Mouse (Mus musculus) intestine, embryonic 16.5 days (tissue): Measurements from ENCODE around the gene Colgalt2. TPM values are rescaled to one million over a fixed set of nuclear protein-coding genes. Genes with fewer than 3 reads are reported as not detected.
A peak's percentile ranks its signal among the peaks of the same experiment; 100 is the strongest.

Experiments used
- ATAC-seq: fragments of 200-750 bp; cut with Nextera tagmentation; 2 replicates; pipeline ENCODE4 v1.8.0; 2017; ENCODE audit warnings: moderate TSS enrichment, moderate library complexity
- H3K27ac ChIP-seq: fragments of 300-500 bp; sonication (generic); 2 replicates; pipeline ENCODE4 v1.5.1; 2014; ENCODE audit warnings: mild to moderate bottlenecking, low read length
- H3K27me3 ChIP-seq: fragments of 300-500 bp; sonication (generic); replicated peaks from 2 replicates; pipeline ENCODE4 v1.6.1; 2014; ENCODE audit warnings: low read length, control low read depth, mixed read lengths; ENCODE audit not compliant: control insufficient read depth, insufficient read depth
- H3K36me3 ChIP-seq: fragments of 300-500 bp; sonication (generic); 2 replicates; pipeline ENCODE4 v1.6.1; 2014; ENCODE audit warnings: low read length, control low read depth; ENCODE audit not compliant: control insufficient read depth, insufficient read depth
- H3K4me1 ChIP-seq: fragments of 300-500 bp; sonication (generic); 2 replicates; pipeline ENCODE4 v1.6.1; 2014; ENCODE audit warnings: low read length, control low read depth, mixed read lengths; ENCODE audit not compliant: control insufficient read depth, insufficient read depth
- H3K4me2 ChIP-seq: fragments of 300-500 bp; sonication (generic); 2 replicates; pipeline ENCODE4 v1.6.1; 2014; ENCODE audit warnings: low read depth, low read length, control low read depth
- H3K4me3 ChIP-seq: fragments of 300-500 bp; sonication (generic); 2 replicates; pipeline ENCODE4 v1.5.1; 2014; ENCODE audit warnings: mild to moderate bottlenecking, low read length
- H3K9ac ChIP-seq: fragments of 300-500 bp; sonication (generic); 2 replicates; pipeline ENCODE4 v1.6.1; 2014; ENCODE audit warnings: low read depth, low read length
- H3K9me3 ChIP-seq: fragments of 300-500 bp; sonication (generic); 2 replicates; pipeline ENCODE4 v1.6.1; 2016; ENCODE audit warnings: low read length, control low read depth; ENCODE audit not compliant: control insufficient read depth
- WGBS: fragments of 180-500 bp; shearing (Covaris S2); extraction: QIAGEN DNeasy Blood & Tissue Kit; methylation state at CpG from one replicate; pipeline ENCODE4 v1.1.7; 2014; 5-methylcytosine and 5-hydroxymethylcytosine counted together
- polyA plus RNA-seq: library from polyadenylated mRNA; unstranded; fragments of >200 nt; fragmentation: Nextera tagmentation; extraction: Ambion mirVana; gene quantifications from 2 replicates; pipeline ENCODE4 v1.2.1, GENCODE M21; 2015

Gene Colgalt2
- polyA plus RNA-seq, 1 experiment from 2014 or later, result 1.5 TPM

DNA sequence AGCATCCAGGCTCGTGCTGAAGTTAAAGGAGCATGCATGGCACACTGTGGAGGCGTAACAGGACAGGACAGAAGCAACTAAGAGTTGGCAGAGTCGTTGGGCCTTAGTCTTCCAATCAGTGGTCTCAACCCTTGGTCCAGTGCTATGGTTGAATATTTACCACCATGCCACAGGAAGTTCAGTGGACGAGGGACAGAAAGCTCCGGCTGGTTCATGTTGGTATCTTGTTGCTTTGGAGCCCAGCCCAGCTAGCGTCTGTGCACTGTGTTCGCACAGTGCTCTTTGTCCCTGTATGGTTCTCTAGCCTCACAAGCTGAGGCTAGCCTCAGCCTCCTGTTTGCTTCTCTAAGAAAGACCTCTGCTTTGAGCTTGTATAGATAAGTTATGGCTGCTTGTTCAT lies 134.9 kb downstream of the Colgalt2 start:
- Histone ChIP-seq H3K4me1 (0 out of 2 replicates have a peak, but pooled peaks cover 3% of the 10 kb centered on the region), H3K36me3 (peaks cover 10% of the 10 kb centered on the region), H3K4me3 (no peak overlapping the region), H3K27ac (no peak overlapping the region), H3K9ac (no peak overlapping the region), H3K4me2 (no peak overlapping the region), H3K9me3 (no peaks in the 10 kb centered on the region), H3K27me3 (no peaks in the 10 kb centered on the region)
- WGBS, result 78% methylated on average over 7 of the region's 7 CpGs
- no peak for ATAC-seq

DNA sequence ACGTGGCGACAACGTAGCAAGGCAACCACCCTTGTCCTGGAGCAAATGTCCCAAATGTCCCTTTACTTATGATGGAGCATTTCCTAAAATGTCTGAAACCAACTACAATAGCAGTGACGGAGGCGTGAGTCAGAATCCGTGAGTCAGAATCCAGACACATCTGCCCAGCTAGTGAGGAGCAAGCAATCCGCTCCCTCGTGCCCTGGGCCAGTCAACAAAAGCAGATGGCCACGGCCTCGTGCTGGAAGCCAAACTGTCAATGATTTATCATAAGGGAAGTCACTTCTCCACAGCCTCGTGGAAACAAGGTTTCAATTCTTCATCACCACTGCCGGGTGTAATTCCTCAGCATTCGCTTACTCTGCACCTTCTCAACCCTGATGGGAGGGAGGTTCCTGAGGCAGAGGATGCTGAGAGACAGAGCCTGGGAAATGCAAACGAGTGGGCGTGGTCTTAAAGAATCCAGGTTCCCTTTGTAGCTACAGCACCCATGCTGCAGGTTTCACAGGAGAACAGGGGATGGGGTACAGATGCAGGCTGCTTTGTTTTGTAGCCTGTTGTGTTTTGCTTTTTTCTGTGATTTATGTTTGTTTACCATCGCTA lies 136.9 kb downstream of the Colgalt2 start:
- Histone ChIP-seq H3K36me3 (peaks cover 8% of the 10 kb centered on the region; the same call in 1 of the 2 replicates), H3K4me2 (no peak overlapping the region), H3K4me3 (no peak overlapping the region), H3K27me3 (no peaks in the 10 kb centered on the region), H3K9me3 (no peaks in the 10 kb centered on the region), H3K4me1 (0 out of 2 replicates have a peak, but pooled peaks cover 3% of the 10 kb centered on the region), H3K27ac (no peak overlapping the region), H3K9ac (no peak overlapping the region)
- WGBS, result 45% methylated on average over 16 of the region's 16 CpGs
- no peak for ATAC-seq

DNA sequence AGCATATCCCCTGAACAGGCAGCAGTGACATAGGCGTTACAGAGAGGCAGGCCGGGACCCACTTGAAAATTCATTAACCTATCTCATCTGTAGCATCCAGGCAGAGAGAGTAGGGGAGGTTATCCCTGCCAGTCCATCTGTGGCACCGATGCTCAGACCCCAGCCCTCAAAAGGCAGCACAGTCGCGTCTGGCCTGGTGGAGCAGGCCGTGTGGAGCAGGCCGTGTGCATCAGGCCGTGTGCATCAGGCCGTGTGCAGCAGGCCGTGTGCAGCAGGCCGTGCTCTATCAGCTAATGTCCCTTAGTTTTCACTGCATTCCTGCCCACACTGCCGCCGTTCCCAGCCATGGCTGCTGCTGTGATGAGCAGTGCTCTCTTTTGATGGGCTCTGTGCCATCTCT lies 137.6 kb downstream of the Colgalt2 start:
- Histone ChIP-seq H3K4me3 (no peak overlapping the region), H3K4me1 (0 out of 2 replicates have a peak, but pooled peaks cover 3% of the 10 kb centered on the region), H3K36me3 (peaks cover 9% of the 10 kb centered on the region; the same call in 1 of the 2 replicates), H3K9ac (no peak overlapping the region), H3K27me3 (no peaks in the 10 kb centered on the region), H3K27ac (no peak overlapping the region), H3K4me2 (no peak overlapping the region), H3K9me3 (no peaks in the 10 kb centered on the region)
- ATAC-seq, result no peak
- 82% methylated on average over 13 of the region's 13 CpGs for WGBS

DNA sequence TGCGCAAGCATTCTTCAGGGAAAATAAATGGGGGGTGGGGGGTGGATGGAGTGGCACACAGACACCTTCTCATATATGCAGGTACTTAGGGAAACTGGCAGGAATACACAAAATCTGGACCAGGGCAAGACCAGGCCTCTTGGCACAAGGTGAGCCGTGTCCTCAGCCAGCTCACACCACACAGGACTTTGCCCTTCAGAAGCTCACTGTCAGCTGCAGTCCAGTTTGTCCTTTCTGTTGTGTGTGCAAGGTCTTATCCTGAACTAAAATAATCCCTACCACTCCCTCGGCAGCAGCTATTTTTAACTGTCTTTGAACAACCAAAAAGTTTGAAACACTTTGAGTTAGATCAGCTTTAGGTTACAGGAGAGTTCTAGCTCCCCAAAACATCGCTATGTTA lies 139.2 kb downstream of the Colgalt2 start:
- Histone ChIP-seq H3K4me2 (no peak overlapping the region), H3K27ac (no peak overlapping the region), H3K9me3 (no peaks in the 10 kb centered on the region), H3K36me3 (peaks cover 7% of the 10 kb centered on the region; the same call in 1 of the 2 replicates), H3K27me3 (no peaks in the 10 kb centered on the region), H3K9ac (no peak overlapping the region), H3K4me1 (peaks cover 6% of the 10 kb centered on the region; the same call in 1 of the 2 replicates), H3K4me3 (no peak overlapping the region)
- ATAC-seq, result no peak
- 83% methylated on average over 4 of the region's 4 CpGs for WGBS

DNA sequence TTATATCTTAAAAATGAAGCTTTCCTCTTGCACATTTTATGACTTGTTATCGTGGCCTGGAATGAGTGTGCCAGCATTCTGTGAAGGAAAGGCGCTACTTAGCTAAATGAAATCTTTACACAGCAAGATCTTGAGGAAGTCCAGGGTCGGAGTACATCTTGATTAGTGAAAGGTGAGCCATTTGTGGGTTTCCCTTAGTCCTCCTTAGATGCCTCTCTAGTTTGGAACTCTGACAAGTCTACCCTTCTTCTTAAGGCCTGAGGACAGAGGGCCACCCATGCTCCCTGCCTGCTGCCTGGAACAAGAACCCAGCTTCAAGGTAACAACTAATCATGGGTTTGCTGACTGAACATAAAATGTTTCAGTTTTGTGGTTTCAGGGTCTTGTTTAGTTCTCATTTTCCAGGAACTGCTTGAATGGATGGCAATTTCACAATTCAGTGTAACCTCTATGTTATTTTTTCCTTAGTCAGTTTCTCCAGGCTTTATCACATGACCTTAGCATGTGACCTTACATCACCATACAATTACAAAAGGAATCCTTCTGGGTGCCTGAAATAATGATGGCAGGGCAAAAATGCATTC lies 140.8 kb downstream of the Colgalt2 start:
- Histone ChIP-seq H3K4me3 (no peak overlapping the region), H3K9ac (no peak overlapping the region), H3K36me3 (peaks cover 7% of the 10 kb centered on the region; the same call in 1 of the 2 replicates), H3K27me3 (no peaks in the 10 kb centered on the region), H3K4me1 (peaks cover 10% of the 10 kb centered on the region; the same call in 1 of the 2 replicates), H3K9me3 (no peaks in the 10 kb centered on the region), H3K4me2 (no peak overlapping the region), H3K27ac (peak overlapping the region; percentile 79)
- WGBS, result 67% methylated on average over 3 of the region's 3 CpGs
- peak; percentile 36 for ATAC-seq

DNA sequence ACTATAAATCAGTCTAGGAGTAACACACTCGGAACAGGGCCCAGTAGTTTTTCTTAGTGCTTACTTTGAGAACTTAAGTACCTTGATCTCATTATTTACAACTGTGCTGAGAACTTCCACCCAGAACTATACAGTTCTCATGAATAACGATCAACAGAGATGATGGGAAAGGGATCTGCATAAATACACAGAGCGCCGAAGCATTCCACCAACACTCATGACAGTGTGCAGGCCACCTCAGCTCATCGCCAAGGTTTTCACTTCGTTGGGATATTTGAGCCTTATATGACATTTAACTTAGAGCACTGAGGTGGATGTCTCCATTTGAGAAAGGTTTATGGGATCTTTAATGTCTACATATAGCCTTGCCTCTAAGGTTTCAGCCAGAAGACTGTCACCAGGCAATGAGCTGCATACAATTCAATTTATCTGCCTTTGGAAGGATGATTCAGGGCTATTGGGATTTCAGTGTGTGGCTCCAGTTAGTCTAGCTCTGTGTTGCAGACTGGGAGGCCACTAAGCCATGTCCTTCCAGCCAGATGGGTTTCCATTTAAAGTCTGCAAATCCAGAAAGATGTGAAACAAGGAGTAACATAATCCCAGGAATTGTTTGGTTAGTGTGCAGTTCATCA lies 143.2 kb downstream of the Colgalt2 start:
- peak; percentile 32 for ATAC-seq
- Histone ChIP-seq H3K4me1 (peaks cover 10% of the 10 kb centered on the region; the same call in 1 of the 2 replicates), H3K9ac (no peak overlapping the region), H3K9me3 (no peaks in the 10 kb centered on the region), H3K27ac (peak overlapping the region; percentile 83), H3K4me2 (no peak overlapping the region), H3K4me3 (no peak overlapping the region), H3K36me3 (peaks cover 8% of the 10 kb centered on the region), H3K27me3 (no peaks in the 10 kb centered on the region)
- 51% methylated on average over 6 of the region's 6 CpGs for WGBS

DNA sequence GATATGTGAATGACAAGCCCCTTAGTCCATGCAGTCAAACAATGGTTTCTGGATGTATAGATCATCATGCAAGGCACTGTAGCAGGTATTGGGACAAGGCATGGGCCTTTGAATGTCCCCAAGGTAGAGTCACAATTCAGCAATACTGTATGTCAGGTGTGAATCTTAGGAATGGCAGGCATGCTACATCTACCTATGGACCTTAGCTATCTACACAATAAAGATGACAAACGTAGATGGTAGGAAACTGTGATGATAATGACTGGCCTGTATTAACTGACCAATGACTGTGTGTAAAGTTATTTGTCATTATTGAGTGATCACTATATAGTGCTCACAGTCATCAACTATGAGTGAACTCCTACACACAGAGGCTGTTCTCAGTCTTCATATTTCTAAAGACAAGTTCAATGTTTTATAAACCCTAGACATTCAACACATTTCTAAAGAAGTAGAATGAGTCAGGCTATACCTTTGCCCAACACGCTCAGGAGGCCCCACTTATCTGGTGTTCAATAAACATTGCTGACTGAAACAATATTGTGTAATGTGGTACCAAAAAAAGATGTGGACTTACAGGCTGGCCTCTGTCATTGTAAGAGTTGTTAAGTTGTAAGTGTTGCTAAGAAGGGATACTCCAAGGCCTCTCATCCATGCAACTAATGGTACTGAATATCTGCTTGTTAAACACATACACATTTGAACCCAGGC lies 144.0 kb downstream of the Colgalt2 start:
- H3K27me3 ChIP-seq, result no peaks in the 10 kb centered on the region
- H3K4me1 ChIP-seq, result peaks cover 9% of the 10 kb centered on the region; the same call in 1 of the 2 replicates
- H3K4me2 ChIP-seq, result no peak overlapping the region
- peaks cover 8% of the 10 kb centered on the region for H3K36me3 ChIP-seq
- peak overlapping the region; percentile 83 for H3K27ac ChIP-seq
- H3K9me3 ChIP-seq, result no peaks in the 10 kb centered on the region
- H3K9ac ChIP-seq, result no peak overlapping the region
- H3K4me3 ChIP-seq, result no peak overlapping the region
- ATAC-seq, result peak; percentile 88
- 55% methylated on average over 2 of the region's 2 CpGs for WGBS

DNA sequence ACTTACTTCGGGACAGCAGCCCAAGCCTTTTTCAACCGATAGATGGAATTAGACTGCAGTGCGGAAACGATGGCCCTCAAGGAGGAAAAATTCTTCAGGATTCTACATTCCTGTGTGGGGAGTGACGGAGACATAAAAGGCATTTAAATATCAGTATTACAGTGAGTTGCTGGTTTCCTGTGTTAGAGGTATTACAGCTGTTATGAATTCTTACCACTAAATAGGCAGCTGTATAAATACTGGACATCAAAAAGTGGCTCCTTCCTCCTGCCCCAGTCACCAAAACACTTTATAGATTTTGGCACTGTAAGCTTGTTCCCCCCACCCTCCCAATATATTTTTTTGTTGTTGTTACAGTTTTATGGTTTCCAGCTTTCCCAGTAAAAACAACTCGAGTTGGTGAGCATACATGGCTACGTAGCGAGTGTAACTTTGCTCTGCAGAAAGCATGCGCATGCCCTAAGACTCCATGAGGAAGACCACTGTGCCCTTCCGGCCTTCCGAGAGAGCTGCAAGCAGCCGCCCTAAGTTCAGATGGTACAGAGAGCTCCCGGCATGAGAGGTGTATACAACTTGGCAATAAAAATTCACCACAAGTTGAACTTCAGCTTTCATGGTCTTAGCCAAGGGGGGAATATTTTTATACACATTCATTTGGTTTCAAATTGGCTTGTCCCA lies 149.6 kb downstream of the Colgalt2 start:
- Histone ChIP-seq H3K4me1 (peaks cover 7% of the 10 kb centered on the region), H3K36me3 (peaks cover 19% of the 10 kb centered on the region; the same call in 1 of the 2 replicates), H3K27ac (peak overlapping the region; percentile 75), H3K9me3 (no peaks in the 10 kb centered on the region), H3K9ac (no peak overlapping the region), H3K27me3 (no peaks in the 10 kb centered on the region), H3K4me2 (no peak overlapping the region), H3K4me3 (no peak overlapping the region)
- no peak for ATAC-seq
- 58% methylated on average over 13 of the region's 13 CpGs for WGBS
